Mouse (Mus musculus) erythroblast, adult 5-6 weeks (primary cell): Measurements from ENCODE around the gene Hhex. TPM values are rescaled to one million over a fixed set of nuclear protein-coding genes. Genes with fewer than 3 reads are reported as not detected.

Source experiments
- total RNA-seq, 2 experiments: library from RNA; stranded (forward) in 1 of 2; stranded (reverse) in 1 of 2; fragments of 150-400 nt in 1 of 2; fragments of 200-764, 138-1000 nt in 1 of 2; gene quantifications; 2 replicates each; pipeline versions ENCODE4 v1.2.3 to v1.2.4; 2015 to 2017; ENCODE audit warnings: low replicate concordance in 2 of 2

Hhex gene
- total RNA-seq, 2 experiments from 2014 or later = 5.1 to 27.3 TPM

Other genes starting within 250 kb of the Hhex start
- 393 and 429 TPM in 2 replicates for gene March5, start 227.3 kb upstream of the Hhex start, total RNA-seq (2015; ENCODE audit: low replicate concordance)
- gene March5, start 227.3 kb upstream of the Hhex start, total RNA-seq (2017; ENCODE audit: low replicate concordance) = 510 and 553 TPM in 2 replicates
- gene Cpeb3, start 226.2 kb upstream of the Hhex start, total RNA-seq (2015; ENCODE audit: low replicate concordance) = 76.5 and 113 TPM in 2 replicates
- gene Cpeb3, start 226.2 kb upstream of the Hhex start, total RNA-seq (2017; ENCODE audit: low replicate concordance) = 90.5 and 97.3 TPM in 2 replicates
- gene Ide, start 97.0 kb upstream of the Hhex start, total RNA-seq (2015; ENCODE audit: low replicate concordance) = 16.9 and 17.3 TPM in 2 replicates
- 12.3 and 13.5 TPM in 2 replicates for gene Ide, start 97.0 kb upstream of the Hhex start, total RNA-seq (2017; ENCODE audit: low replicate concordance)
- gene Kif11, start 58.4 kb upstream of the Hhex start, total RNA-seq (2015; ENCODE audit: low replicate concordance) = 65.3 and 69.0 TPM in 2 replicates
- 103 and 108 TPM in 2 replicates for gene Kif11, start 58.4 kb upstream of the Hhex start, total RNA-seq (2017; ENCODE audit: low replicate concordance)
- gene Exoc6, start 115.6 kb downstream of the Hhex start, total RNA-seq (2015; ENCODE audit: low replicate concordance) = 17.9 and 24.7 TPM in 2 replicates
- 28.0 and 30.0 TPM in 2 replicates for gene Exoc6, start 115.6 kb downstream of the Hhex start, total RNA-seq (2017; ENCODE audit: low replicate concordance)